Mouse (Mus musculus) cerebellum, adult 2 months (tissue): ENCODE results near the gene Lnx2.

ENCODE experiments used
- CTCF ChIP-seq: fragments of 200-500 bp; IDR thresholded peaks from 2 replicates; pipeline ENCODE4 v1.5.1; 2011; ENCODE audit warnings: low read depth, mild to moderate bottlenecking, control low read depth, low read length, moderate library complexity, borderline replicate concordance; ENCODE audit not compliant: insufficient read depth
- POLR2A ChIP-seq: fragments of 200-500 bp; IDR thresholded peaks from 2 replicates; pipeline ENCODE4 v1.6.1; 2011; ENCODE audit warnings: low read length, control low read depth, borderline replicate concordance; ENCODE audit not compliant: insufficient read depth

- TF ChIP-seq POLR2A = no peak
- no peak for TF ChIP-seq CTCF
Measured at GRCm38 (mm10) chr5:146985725-146986433, 90.5 kb downstream of the Lnx2 start.
